Mouse (Mus musculus): Measurements from ENCODE around the gene Il17rc. TPM values are rescaled to one million over a fixed set of nuclear protein-coding genes. Genes with fewer than 3 reads are reported as not detected.

Il17rc gene
- polyA plus RNA-seq, 1 experiment from 2014 or later: 36.8 TPM

DNA sequence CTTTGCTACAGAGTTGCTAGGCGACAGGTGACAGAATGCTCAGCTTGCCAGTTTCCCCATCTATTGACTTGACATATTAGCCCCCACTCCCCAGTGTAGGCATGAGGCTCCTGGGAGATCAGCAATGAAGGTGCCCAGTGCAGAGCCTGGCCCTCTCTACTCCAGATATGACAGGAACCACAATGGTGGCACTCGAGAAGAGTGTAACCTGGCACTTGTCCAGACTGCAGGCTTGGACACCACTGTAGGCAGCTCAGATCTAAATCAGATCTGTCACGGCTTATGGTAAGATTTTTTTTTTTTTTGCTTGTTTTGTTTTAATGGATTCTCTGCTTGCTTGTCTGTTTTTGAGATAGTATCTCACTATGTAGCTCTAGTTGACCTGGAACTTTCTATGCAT is 37.6 kb upstream of the Il17rc start:
- WGBS: 68% methylated on average over 3 of the region's 3 CpGs

DNA sequence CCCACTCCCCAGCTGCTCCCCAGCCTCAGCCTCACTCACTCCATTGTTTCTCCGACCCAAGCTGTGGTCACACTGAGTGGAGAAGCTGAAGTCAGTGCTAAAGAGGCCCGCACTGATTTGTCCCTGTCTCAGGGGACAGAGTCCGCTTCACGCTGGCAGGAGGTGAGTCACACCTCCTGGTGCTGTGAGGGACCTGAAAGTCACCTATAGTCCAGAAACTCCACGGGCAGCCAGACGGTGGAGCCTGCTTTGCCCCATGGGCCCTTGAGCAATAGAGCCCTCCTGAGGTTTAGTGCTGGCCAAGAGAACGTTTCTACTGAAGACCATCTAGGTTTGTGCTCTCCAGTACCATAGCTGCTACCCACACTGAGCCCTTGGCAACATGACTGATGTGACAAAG is 36.5 kb upstream of the Il17rc start:
- H3K4me3 ChIP-seq (replicated peaks; ENCODE audit: low read length): no peak overlapping the region
- no peaks in the 10 kb centered on the region for H3K9me3 ChIP-seq (replicated peaks; ENCODE audit: control insufficient read depth, low read length)
- no peaks in the 10 kb centered on the region for H3K36me3 ChIP-seq (ENCODE audit: control insufficient read depth, insufficient read depth, low read length)
- H3K27me3 ChIP-seq (ENCODE audit: control insufficient read depth, insufficient read depth, low read length): no peaks in the 10 kb centered on the region
- H3K4me1 ChIP-seq (ENCODE audit: control insufficient read depth, insufficient read depth, low read length): no peaks in the 10 kb centered on the region; the same call in 1 of the 2 replicates
- no peak overlapping the region for H3K9ac ChIP-seq (ENCODE audit: low read length)
- no peak overlapping the region for H3K4me2 ChIP-seq (ENCODE audit: low read depth, low read length)
- WGBS: 51% methylated on average over 7 of the region's 7 CpGs
- no peak overlapping the region for H3K27ac ChIP-seq (ENCODE audit: low read length)
- ATAC-seq (ENCODE audit: insufficient read depth, low FRiP score): peak; percentile 83

More for the DNA sequence above, 37.6 kb upstream of the Il17rc start:
- no peak for ATAC-seq (ENCODE audit: insufficient read depth, low FRiP score)
- Histone ChIP-seq H3K4me3 (replicated peaks; ENCODE audit: low read length) (no peak overlapping the region), H3K27me3 (ENCODE audit: control insufficient read depth, insufficient read depth, low read length) (no peaks in the 10 kb centered on the region), H3K4me1 (ENCODE audit: control insufficient read depth, insufficient read depth, low read length) (no peaks in the 10 kb centered on the region; the same call in 1 of the 2 replicates), H3K4me2 (ENCODE audit: low read depth, low read length) (no peak overlapping the region), H3K9ac (ENCODE audit: low read length) (no peak overlapping the region), H3K36me3 (ENCODE audit: control insufficient read depth, insufficient read depth, low read length) (no peaks in the 10 kb centered on the region), H3K27ac (ENCODE audit: low read length) (no peak overlapping the region), H3K9me3 (replicated peaks; ENCODE audit: control insufficient read depth, low read length) (no peaks in the 10 kb centered on the region)

DNA sequence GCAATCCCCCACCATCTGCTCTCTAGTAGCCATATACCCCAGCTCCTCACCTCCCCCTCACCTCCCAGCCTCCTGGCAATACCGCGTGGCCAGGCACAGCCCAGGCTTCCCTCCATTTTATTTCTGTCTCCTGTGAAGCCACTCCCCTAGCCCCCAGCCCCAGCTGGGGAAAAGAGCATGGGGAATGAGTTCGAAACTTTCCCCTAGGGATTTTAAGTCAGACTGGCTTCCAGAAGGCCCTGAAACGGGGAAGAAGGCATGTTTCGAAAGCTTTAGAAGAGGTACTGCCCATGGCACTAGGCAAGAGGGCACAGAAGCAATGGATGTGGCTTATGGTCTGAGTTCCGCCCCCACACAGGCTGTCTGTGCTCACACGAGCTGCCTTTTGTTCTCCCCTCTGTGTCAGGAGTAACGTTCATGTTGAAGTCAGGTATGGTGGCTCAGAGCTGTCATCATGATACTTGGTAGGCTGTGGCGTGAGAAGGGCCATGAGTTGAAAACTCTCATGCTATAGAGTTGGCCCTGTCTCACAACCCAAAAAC is 35.5 kb upstream of the Il17rc start, which contains the start of gene Cidec:
Gene Cidec, minus strand, starts transcription at position 97 of the 542 bp plus-strand sequence.
- Histone ChIP-seq H3K27ac (ENCODE audit: low read length) (no peak within 1 kb of the TSS), H3K36me3 (ENCODE audit: control insufficient read depth, insufficient read depth, low read length) (no peaks in the 10 kb centered on the region), H3K4me2 (ENCODE audit: low read depth, low read length) (no peak within 1 kb of the TSS), H3K9me3 (replicated peaks; ENCODE audit: control insufficient read depth, low read length) (no peaks in the 10 kb centered on the region), H3K4me1 (ENCODE audit: control insufficient read depth, insufficient read depth, low read length) (no peaks in the 10 kb centered on the region; the same call in 1 of the 2 replicates), H3K27me3 (ENCODE audit: control insufficient read depth, insufficient read depth, low read length) (no peaks in the 10 kb centered on the region), H3K9ac (ENCODE audit: low read length) (no peak within 1 kb of the TSS), H3K4me3 (replicated peaks; ENCODE audit: low read length) (no peak within 1 kb of the TSS)
- ATAC-seq (ENCODE audit: insufficient read depth, low FRiP score): no peak
- 81% methylated on average over 9 of the region's 9 CpGs for WGBS

GRCm38 (mm10) chr6:113437135-113437534 is 34.1 kb upstream of the Il17rc start:
- H3K27ac ChIP-seq (ENCODE audit: low read length): no peak overlapping the region
- no peaks in the 10 kb centered on the region; the same call in 1 of the 2 replicates for H3K4me1 ChIP-seq (ENCODE audit: control insufficient read depth, insufficient read depth, low read length)
- ATAC-seq (ENCODE audit: insufficient read depth, low FRiP score): no peak
- H3K36me3 ChIP-seq (ENCODE audit: control insufficient read depth, insufficient read depth, low read length): no peaks in the 10 kb centered on the region
- no peaks in the 10 kb centered on the region for H3K27me3 ChIP-seq (ENCODE audit: control insufficient read depth, insufficient read depth, low read length)
- no peak overlapping the region for H3K9ac ChIP-seq (ENCODE audit: low read length)
- no peak overlapping the region for H3K4me2 ChIP-seq (ENCODE audit: low read depth, low read length)
- WGBS: 69% methylated on average over 12 of the region's 12 CpGs
- H3K9me3 ChIP-seq (replicated peaks; ENCODE audit: control insufficient read depth, low read length): no peaks in the 10 kb centered on the region
- no peak overlapping the region for H3K4me3 ChIP-seq (replicated peaks; ENCODE audit: low read length)

GRCm38 (mm10) chr6:113438721-113439430 is 32.4 kb upstream of the Il17rc start:
- Histone ChIP-seq H3K4me1 (ENCODE audit: control insufficient read depth, insufficient read depth, low read length) (peaks cover 7% of the 10 kb centered on the region), H3K4me2 (ENCODE audit: low read depth, low read length) (no peak overlapping the region), H3K9me3 (replicated peaks; ENCODE audit: control insufficient read depth, low read length) (no peaks in the 10 kb centered on the region), H3K27me3 (ENCODE audit: control insufficient read depth, insufficient read depth, low read length) (no peaks in the 10 kb centered on the region), H3K4me3 (replicated peaks; ENCODE audit: low read length) (no peak overlapping the region), H3K9ac (ENCODE audit: low read length) (no peak overlapping the region), H3K27ac (ENCODE audit: low read length) (no peak overlapping the region), H3K36me3 (ENCODE audit: control insufficient read depth, insufficient read depth, low read length) (no peaks in the 10 kb centered on the region)
- ATAC-seq (ENCODE audit: insufficient read depth, low FRiP score): no peak
- 37% methylated on average over 12 of the region's 12 CpGs for WGBS

GRCm38 (mm10) chr6:113440686-113441085 is 30.5 kb upstream of the Il17rc start:
- Histone ChIP-seq H3K27me3 (ENCODE audit: control insufficient read depth, insufficient read depth, low read length) (no peaks in the 10 kb centered on the region), H3K4me2 (ENCODE audit: low read depth, low read length) (no peak overlapping the region), H3K9me3 (replicated peaks; ENCODE audit: control insufficient read depth, low read length) (no peaks in the 10 kb centered on the region), H3K4me3 (replicated peaks; ENCODE audit: low read length) (no peak overlapping the region), H3K27ac (ENCODE audit: low read length) (no peak overlapping the region), H3K9ac (ENCODE audit: low read length) (no peak overlapping the region), H3K36me3 (ENCODE audit: control insufficient read depth, insufficient read depth, low read length) (no peaks in the 10 kb centered on the region), H3K4me1 (ENCODE audit: control insufficient read depth, insufficient read depth, low read length) (peaks cover 7% of the 10 kb centered on the region)
- 89% methylated on average over 3 of the region's 3 CpGs for whole genome bisulfite sequencing
- no peak for ATAC-seq (ENCODE audit: insufficient read depth, low FRiP score)

DNA sequence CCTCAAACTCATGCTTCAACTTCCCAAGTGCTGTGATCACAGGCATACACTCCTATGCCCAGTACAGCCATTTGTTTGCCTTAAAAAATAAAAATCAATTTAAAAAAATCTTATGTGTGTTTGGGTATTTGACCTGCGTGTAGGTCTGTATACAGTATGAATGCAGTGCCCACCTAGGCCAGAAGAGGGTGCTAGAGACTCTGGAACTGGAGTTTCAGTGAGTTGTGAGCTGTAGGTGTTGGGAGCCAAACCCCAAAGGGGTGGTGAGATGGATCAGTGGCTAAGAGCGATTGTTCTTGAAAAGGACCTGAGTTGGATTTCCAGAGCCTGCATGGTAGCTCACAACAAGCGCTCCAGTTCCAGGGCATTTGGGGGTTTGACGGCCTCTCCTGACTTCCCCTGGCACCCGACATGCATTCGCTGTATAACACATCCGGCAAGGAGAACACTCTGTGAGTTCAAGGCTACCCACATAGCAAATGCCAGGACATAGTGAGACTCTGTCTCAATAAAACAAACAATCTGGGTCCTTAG is 30.0 kb upstream of the Il17rc start:
- 56% methylated on average over 7 of the region's 7 CpGs for WGBS
- ATAC-seq (ENCODE audit: insufficient read depth, low FRiP score): no peak
- Histone ChIP-seq H3K4me1 (ENCODE audit: control insufficient read depth, insufficient read depth, low read length) (peaks cover 7% of the 10 kb centered on the region), H3K4me3 (replicated peaks; ENCODE audit: low read length) (no peak overlapping the region), H3K27me3 (ENCODE audit: control insufficient read depth, insufficient read depth, low read length) (no peaks in the 10 kb centered on the region), H3K27ac (ENCODE audit: low read length) (no peak overlapping the region), H3K4me2 (ENCODE audit: low read depth, low read length) (no peak overlapping the region), H3K36me3 (ENCODE audit: control insufficient read depth, insufficient read depth, low read length) (no peaks in the 10 kb centered on the region), H3K9ac (ENCODE audit: low read length) (no peak overlapping the region), H3K9me3 (replicated peaks; ENCODE audit: control insufficient read depth, low read length) (no peaks in the 10 kb centered on the region)

GRCm38 (mm10) chr6:113442087-113442441 is 29.2 kb upstream of the Il17rc start:
- WGBS: 43% methylated on average over 9 of the region's 9 CpGs
- no peak for ATAC-seq (ENCODE audit: insufficient read depth, low FRiP score)
- Histone ChIP-seq H3K9me3 (replicated peaks; ENCODE audit: control insufficient read depth, low read length) (no peaks in the 10 kb centered on the region), H3K27ac (ENCODE audit: low read length) (peak overlapping the region; percentile 63), H3K27me3 (ENCODE audit: control insufficient read depth, insufficient read depth, low read length) (no peaks in the 10 kb centered on the region), H3K36me3 (ENCODE audit: control insufficient read depth, insufficient read depth, low read length) (no peaks in the 10 kb centered on the region), H3K4me2 (ENCODE audit: low read depth, low read length) (peak overlapping the region; percentile 80), H3K4me3 (replicated peaks; ENCODE audit: low read length) (peak overlapping the region; percentile 68), H3K4me1 (ENCODE audit: control insufficient read depth, insufficient read depth, low read length) (peaks cover 7% of the 10 kb centered on the region), H3K9ac (ENCODE audit: low read length) (peak overlapping the region; percentile 91)

DNA sequence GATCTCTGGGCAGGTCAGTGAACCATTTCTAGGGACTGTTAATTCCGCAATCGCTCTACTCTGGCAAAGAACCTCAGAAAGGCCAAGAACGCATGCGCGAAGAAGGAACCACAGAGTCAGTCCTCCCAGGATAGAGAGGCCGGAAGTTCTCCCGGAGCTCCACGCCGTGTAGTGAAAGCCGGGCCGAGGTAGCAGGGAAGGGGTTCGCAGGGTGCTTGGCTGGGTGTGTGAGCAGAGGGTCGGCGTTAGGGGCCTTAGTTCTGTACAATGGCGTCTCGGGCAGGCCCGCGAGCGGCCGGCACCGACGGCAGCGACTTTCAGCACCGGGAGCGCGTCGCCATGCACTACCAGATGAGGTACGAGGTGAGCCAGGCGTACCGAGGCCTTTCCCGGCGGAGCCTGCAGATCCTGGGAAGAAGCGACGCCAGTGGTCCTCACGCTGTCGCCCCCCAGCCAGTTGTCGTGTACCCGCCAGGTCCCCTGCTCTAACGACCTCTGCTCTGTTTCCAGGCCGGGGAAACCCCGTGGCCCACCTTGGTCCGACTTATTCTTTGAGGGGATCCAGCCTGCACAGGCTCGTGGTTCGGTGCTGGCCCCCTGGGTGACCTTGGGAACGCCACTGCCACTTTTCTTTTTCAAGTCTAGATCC is 28.7 kb upstream of the Il17rc start, which contains the start of gene Jagn1:
Gene Jagn1, plus strand, starts transcription at position 128 of the 649 bp plus-strand sequence.
- WGBS: under 1% methylated on average over 45 of the region's 45 CpGs
- Histone ChIP-seq H3K9me3 (replicated peaks; ENCODE audit: control insufficient read depth, low read length) (no peaks in the 10 kb centered on the region), H3K4me3 (replicated peaks; ENCODE audit: low read length) (peak within 1 kb of the TSS; percentile 68), H3K4me2 (ENCODE audit: low read depth, low read length) (peak within 1 kb of the TSS; percentile 80), H3K9ac (ENCODE audit: low read length) (peak within 1 kb of the TSS; percentile 91), H3K36me3 (ENCODE audit: control insufficient read depth, insufficient read depth, low read length) (peaks cover 2% of the 10 kb centered on the region), H3K27me3 (ENCODE audit: control insufficient read depth, insufficient read depth, low read length) (no peaks in the 10 kb centered on the region), H3K4me1 (ENCODE audit: control insufficient read depth, insufficient read depth, low read length) (peaks cover 7% of the 10 kb centered on the region), H3K27ac (ENCODE audit: low read length) (peak within 1 kb of the TSS; percentile 67)
- ATAC-seq (ENCODE audit: insufficient read depth, low FRiP score): peak; percentile 91
